Mouse (Mus musculus): ENCODE data around the gene Tmem262. TPM values are rescaled to one million over a fixed set of nuclear protein-coding genes. Genes with fewer than 3 reads are reported as not detected.

The Tmem262 gene
- polyA plus RNA-seq, 1 experiment: not detected

DNA sequence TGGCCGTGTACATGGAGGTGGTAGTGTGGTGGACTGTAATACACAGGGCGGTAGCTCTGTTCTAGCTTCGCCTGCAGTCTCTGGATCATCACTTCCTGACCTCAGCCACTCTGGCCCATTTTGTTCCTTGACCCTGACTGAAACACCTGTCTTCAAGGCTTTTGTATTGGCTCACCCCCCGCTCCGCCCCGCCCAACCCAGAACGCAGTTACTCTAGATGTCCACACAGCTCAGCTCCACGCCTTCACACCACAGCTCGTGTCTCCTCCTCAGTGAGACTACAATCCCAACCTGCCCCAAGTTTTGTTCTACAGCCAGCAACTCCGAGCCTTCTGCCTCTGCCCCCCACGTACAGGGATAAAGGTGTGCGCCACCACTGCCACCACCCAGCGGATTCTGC, 9.0 kb downstream of the Tmem262 start:
- no peak overlapping the region for H3K4me3 ChIP-seq (replicated peaks; ENCODE audit: insufficient read depth, low read depth, low read length)
- DNase-seq: no peak
- 94% methylated on average over 13 of the region's 13 CpGs for WGBS
- H3K4me1 ChIP-seq (ENCODE audit: control insufficient read depth, insufficient read depth, low read length): 0 out of 2 replicates have a peak, but pooled peaks cover 1% of the 10 kb centered on the region
- TF ChIP-seq CTCF (IDR thresholded peaks at IDR 0.05; ENCODE audit: borderline replicate concordance, insufficient read depth, low read depth, low read length) (no peak), POLR2A (IDR thresholded peaks at IDR 0.05; ENCODE audit: borderline replicate concordance, insufficient read depth, low read length) (no peak)
- H3K27me3 ChIP-seq (ENCODE audit: control insufficient read depth, insufficient read depth, low read length): no peaks in the 10 kb centered on the region
- H3K27ac ChIP-seq (ENCODE audit: insufficient read depth, low read length): no peak overlapping the region

DNA sequence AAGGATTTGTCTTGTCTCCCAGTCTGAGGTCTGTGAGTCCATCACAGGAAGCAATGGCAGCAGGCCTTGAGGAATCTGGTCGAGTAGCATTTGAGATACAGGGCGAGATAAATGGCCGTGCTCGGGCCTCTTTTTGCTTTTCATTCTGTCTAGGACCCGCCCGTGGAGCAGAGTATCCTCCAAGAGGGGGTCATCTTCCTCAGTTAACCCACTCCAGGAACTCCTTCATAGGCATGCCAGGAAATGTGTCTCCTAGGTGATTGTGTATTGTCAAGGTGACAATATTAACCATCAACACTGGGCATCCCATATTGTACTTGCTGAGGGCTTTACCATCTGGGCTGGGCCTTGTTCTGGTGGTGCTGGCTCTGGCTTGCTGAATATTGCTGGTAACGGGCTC, 14.3 kb downstream of the Tmem262 start, which contains the start of gene AC131692.1:
TSS of gene AC131692.1 (plus strand) at position 301 of the 400 bp plus-strand sequence.
- DNase-seq: no peak
- Histone ChIP-seq H3K4me3 (replicated peaks; ENCODE audit: insufficient read depth, low read depth, low read length) (no peak within 1 kb of the TSS), H3K4me1 (ENCODE audit: control insufficient read depth, insufficient read depth, low read length) (no peaks in the 10 kb centered on the region), H3K27ac (ENCODE audit: insufficient read depth, low read length) (no peak within 1 kb of the TSS), H3K27me3 (ENCODE audit: control insufficient read depth, insufficient read depth, low read length) (no peaks in the 10 kb centered on the region)
- 83% methylated on average over 7 of the region's 7 CpGs for WGBS
- TF ChIP-seq CTCF (IDR thresholded peaks at IDR 0.05; ENCODE audit: borderline replicate concordance, insufficient read depth, low read depth, low read length) (no peak), POLR2A (IDR thresholded peaks at IDR 0.05; ENCODE audit: borderline replicate concordance, insufficient read depth, low read length) (no peak)

DNA sequence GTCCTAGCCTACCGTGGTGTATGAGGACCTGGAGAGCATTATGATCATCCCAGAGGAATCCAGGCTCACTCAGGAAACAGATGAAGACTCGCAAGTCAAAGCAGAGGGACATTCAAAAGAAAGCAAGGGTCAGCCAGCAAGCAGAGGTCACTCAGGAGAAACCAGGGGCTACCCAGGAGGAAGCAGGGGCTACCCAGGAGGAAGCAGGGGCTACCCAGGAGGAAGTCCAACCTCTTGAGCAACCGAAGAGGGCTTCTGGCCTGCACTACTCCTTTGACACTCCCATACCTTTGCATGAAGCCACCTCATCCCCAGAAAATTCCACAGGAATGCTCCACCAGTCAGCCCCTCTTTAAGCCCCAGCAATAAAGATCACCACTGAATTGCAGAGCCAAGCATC, 18.0 kb downstream of the Tmem262 start:
- Histone ChIP-seq H3K4me1 (ENCODE audit: control insufficient read depth, insufficient read depth, low read length) (no peaks in the 10 kb centered on the region), H3K27ac (ENCODE audit: insufficient read depth, low read length) (no peak overlapping the region), H3K27me3 (ENCODE audit: control insufficient read depth, insufficient read depth, low read length) (no peaks in the 10 kb centered on the region), H3K4me3 (replicated peaks; ENCODE audit: insufficient read depth, low read depth, low read length) (no peak overlapping the region)
- DNase-seq: no peak
- TF ChIP-seq CTCF (IDR thresholded peaks at IDR 0.05; ENCODE audit: borderline replicate concordance, insufficient read depth, low read depth, low read length) (no peak), POLR2A (IDR thresholded peaks at IDR 0.05; ENCODE audit: borderline replicate concordance, insufficient read depth, low read length) (no peak)
- whole genome bisulfite sequencing: 84% methylated on average over 3 of the region's 3 CpGs

- Histone ChIP-seq H3K4me1 (ENCODE audit: control insufficient read depth, insufficient read depth, low read length) (no peaks in the 10 kb centered on the region), H3K27me3 (ENCODE audit: control insufficient read depth, insufficient read depth, low read length) (no peaks in the 10 kb centered on the region), H3K4me3 (replicated peaks; ENCODE audit: insufficient read depth, low read depth, low read length) (no peak overlapping the region), H3K27ac (ENCODE audit: insufficient read depth, low read length) (no peak overlapping the region)
- 75% methylated on average over 6 of the region's 6 CpGs for WGBS
- DNase-seq: no peak
- TF ChIP-seq CTCF (IDR thresholded peaks at IDR 0.05; ENCODE audit: borderline replicate concordance, insufficient read depth, low read depth, low read length) (no peak), POLR2A (IDR thresholded peaks at IDR 0.05; ENCODE audit: borderline replicate concordance, insufficient read depth, low read length) (no peak)
These were observed 21.4 kb downstream of the Tmem262 start for GRCm38 (mm10) chr19:6101186-6101585.

DNA sequence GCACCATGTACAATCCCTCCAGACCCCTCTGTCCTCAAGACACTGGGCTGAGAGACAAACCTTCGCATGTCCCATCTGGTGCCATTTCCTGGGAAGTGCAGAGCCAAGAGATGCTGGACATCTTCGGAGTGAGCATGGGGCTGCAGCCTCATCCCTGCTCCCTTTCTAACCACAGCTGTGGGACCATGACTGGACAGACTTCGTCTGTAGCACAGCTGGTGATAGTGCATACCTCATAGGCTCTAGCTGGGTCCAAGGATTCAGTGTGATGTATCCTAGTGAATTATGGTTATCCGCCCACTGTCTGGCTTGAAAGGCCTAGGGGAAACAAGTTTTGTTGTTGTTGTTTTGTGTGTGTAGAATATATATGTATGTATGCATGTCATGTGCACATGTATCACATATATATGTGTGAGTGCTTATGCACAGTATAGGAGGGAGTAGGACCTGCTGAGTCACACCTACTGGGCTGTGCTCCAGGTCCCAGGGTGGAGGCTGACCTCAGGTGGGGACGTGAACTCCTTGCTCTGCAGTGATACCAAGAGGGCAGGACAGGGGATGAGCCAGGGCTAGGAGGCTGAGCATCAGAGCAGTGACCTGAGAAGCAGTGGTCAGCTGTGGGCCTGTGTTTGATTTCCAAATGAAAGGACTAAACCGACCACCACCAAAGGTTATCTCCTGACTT, 22.5 kb downstream of the Tmem262 start:
- DNase-seq: no peak
- Histone ChIP-seq H3K27ac (ENCODE audit: insufficient read depth, low read length) (no peak overlapping the region), H3K4me1 (ENCODE audit: control insufficient read depth, insufficient read depth, low read length) (no peaks in the 10 kb centered on the region), H3K4me3 (replicated peaks; ENCODE audit: insufficient read depth, low read depth, low read length) (no peak overlapping the region), H3K27me3 (ENCODE audit: control insufficient read depth, insufficient read depth, low read length) (no peaks in the 10 kb centered on the region)
- TF ChIP-seq CTCF (IDR thresholded peaks at IDR 0.05; ENCODE audit: borderline replicate concordance, insufficient read depth, low read depth, low read length): no peak
- TF ChIP-seq POLR2A (IDR thresholded peaks at IDR 0.05; ENCODE audit: borderline replicate concordance, insufficient read depth, low read length): no peak
- WGBS: 68% methylated on average over 6 of the region's 6 CpGs

DNA sequence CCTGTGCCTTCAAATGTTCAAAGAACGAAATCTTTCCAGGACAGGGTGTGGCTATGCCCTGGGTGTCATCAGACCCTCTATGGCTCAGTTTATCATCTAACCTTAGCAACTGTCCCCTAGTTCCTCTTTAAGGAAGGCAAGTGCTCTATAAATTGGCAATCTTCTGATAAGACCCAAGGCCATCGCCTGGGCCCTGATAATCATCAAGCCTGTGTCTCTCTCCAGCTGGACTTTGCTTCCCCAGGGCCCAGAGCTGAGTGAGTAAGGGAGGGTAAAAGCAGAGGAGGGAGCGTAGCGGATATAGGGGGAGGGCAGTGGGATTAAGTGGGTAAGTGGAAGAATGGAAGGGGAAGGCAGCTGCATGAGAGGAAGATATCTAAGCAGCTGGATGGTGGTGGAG, 24.6 kb downstream of the Tmem262 start:
- Histone ChIP-seq H3K4me3 (replicated peaks; ENCODE audit: insufficient read depth, low read depth, low read length) (no peak overlapping the region), H3K27ac (ENCODE audit: insufficient read depth, low read length) (no peak overlapping the region), H3K4me1 (ENCODE audit: control insufficient read depth, insufficient read depth, low read length) (no peaks in the 10 kb centered on the region), H3K27me3 (ENCODE audit: control insufficient read depth, insufficient read depth, low read length) (no peaks in the 10 kb centered on the region)
- no peak for DNase-seq
- 88% methylated on average over 4 of the region's 4 CpGs for WGBS
- TF ChIP-seq POLR2A (IDR thresholded peaks at IDR 0.05; ENCODE audit: borderline replicate concordance, insufficient read depth, low read length): no peak
- TF ChIP-seq CTCF (IDR thresholded peaks at IDR 0.05; ENCODE audit: borderline replicate concordance, insufficient read depth, low read depth, low read length): no peak

GRCm38 (mm10) chr19:6105586-6105985, 25.8 kb downstream of the Tmem262 start, which contains the start of gene Naaladl1:
Gene Naaladl1, plus strand, starts transcription at chr19:6105782.
- DNase-seq: no peak
- no peak for TF ChIP-seq CTCF (IDR thresholded peaks at IDR 0.05; ENCODE audit: borderline replicate concordance, insufficient read depth, low read depth, low read length)
- TF ChIP-seq POLR2A (IDR thresholded peaks at IDR 0.05; ENCODE audit: borderline replicate concordance, insufficient read depth, low read length): no peak
- WGBS: 88% methylated on average over 7 of the region's 7 CpGs

GRCm38 (mm10) chr19:6113116-6113515, 33.3 kb downstream of the Tmem262 start:
- H3K27ac ChIP-seq (ENCODE audit: insufficient read depth, low read length): no peak overlapping the region
- TF ChIP-seq POLR2A (IDR thresholded peaks at IDR 0.05; ENCODE audit: borderline replicate concordance, insufficient read depth, low read length) (no peak), CTCF (IDR thresholded peaks at IDR 0.05; ENCODE audit: borderline replicate concordance, insufficient read depth, low read depth, low read length) (no peak)
- peaks cover 10% of the 10 kb centered on the region for H3K4me1 ChIP-seq (ENCODE audit: control insufficient read depth, insufficient read depth, low read length)
- no peak overlapping the region for H3K4me3 ChIP-seq (replicated peaks; ENCODE audit: insufficient read depth, low read depth, low read length)
- DNase-seq: no peak
- no peaks in the 10 kb centered on the region for H3K27me3 ChIP-seq (ENCODE audit: control insufficient read depth, insufficient read depth, low read length)
- 51% methylated on average over 6 of the region's 6 CpGs for WGBS

More at GRCm38 (mm10) chr19:6105586-6105985, 25.8 kb downstream of the Tmem262 start, which contains the start of gene Naaladl1:
- H3K4me1 ChIP-seq (ENCODE audit: control insufficient read depth, insufficient read depth, low read length): no peaks in the 10 kb centered on the region
- no peak within 1 kb of the TSS for H3K4me3 ChIP-seq (replicated peaks; ENCODE audit: insufficient read depth, low read depth, low read length)
- no peak within 1 kb of the TSS for H3K27ac ChIP-seq (ENCODE audit: insufficient read depth, low read length)
- no peaks in the 10 kb centered on the region for H3K27me3 ChIP-seq (ENCODE audit: control insufficient read depth, insufficient read depth, low read length)

Data from cerebellum, adult 2 months (tissue).